Mouse (Mus musculus) heart, postnatal 14 days (tissue): ENCODE data around the gene Daam2. TPM values are rescaled to one million over a fixed set of nuclear protein-coding genes. Genes with fewer than 3 reads are reported as not detected.
A peak's percentile ranks its signal among the peaks of the same experiment; 100 is the strongest.

Experiments
- DNase-seq, 2 experiments: peaks; one replicate each; pipeline ENCODE4 v3.0.0; 2021 to 2022
- intact Hi-C: fragments of 180-260 bp; cut with DNase I; formaldehyde crosslinking; loops from one replicate; pipeline ENCODE4 v1.15.1; 2025
- long read RNA-seq, 2 experiments: library from polyadenylated mRNA; stranded (forward); transcript quantifications; one replicate each; pipeline ENCODE4 v2.0.0; 2021
- total RNA-seq, 2 experiments: library from RNA; stranded (reverse); gene quantifications; 2 replicates each; pipeline ENCODE4 v1.2.3; 2021

The Daam2 gene
- 10 to 100 TPM; 10.6 to 13.0 TPM for total RNA-seq
- long read RNA-seq, experiment 1 = 0 reads
- long read RNA-seq, experiment 2, partial matches to known transcripts = 1 of 5 reads
- long read RNA-seq, experiment 2, other reads (novel, unspliced or antisense) = 4 of 5 reads

- intact Hi-C loops = loop anchor here (5.0 kb wide), 1 partner anchor 97 kb away; no protein-coding TSS in a partner anchor
- peak; percentile 84 for DNase-seq
Observed at GRCm38 (mm10) chr17:49563830-49564470, at the start of gene Daam2. Gene Daam2 (minus strand): TSS chr17:49564343.

GRCm38 (mm10) chr17:49610296-49610695 lies 46.2 kb upstream of the Daam2 start:
- no peak for DNase-seq
- intact Hi-C loops = no loop called here

- intact Hi-C loops = no loop called here
- no peak for DNase-seq
Observed at GRCm38 (mm10) chr17:49607351-49608027, 43.3 kb upstream of the Daam2 start.

DNA sequence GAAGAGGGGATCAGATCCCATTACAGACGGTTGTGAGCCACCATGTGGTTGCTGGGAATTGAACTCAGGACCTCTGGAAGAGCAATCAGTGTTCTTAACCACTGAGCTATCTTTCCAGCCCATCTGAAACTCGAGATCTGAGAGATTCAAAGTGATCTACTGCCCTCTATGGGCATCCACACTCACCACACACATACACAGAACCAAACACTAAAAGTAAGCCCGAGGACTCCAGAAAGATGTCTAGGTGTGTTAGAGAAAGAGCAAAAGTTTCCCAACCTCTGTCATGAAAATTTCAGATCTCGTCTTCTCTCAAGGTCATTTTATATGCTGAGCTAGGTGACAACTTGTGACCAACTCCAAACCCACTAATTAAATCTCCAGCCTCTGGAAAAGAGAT lies 41.3 kb upstream of the Daam2 start:
- DNase-seq = no peak
- intact Hi-C loops = no loop called here

DNA sequence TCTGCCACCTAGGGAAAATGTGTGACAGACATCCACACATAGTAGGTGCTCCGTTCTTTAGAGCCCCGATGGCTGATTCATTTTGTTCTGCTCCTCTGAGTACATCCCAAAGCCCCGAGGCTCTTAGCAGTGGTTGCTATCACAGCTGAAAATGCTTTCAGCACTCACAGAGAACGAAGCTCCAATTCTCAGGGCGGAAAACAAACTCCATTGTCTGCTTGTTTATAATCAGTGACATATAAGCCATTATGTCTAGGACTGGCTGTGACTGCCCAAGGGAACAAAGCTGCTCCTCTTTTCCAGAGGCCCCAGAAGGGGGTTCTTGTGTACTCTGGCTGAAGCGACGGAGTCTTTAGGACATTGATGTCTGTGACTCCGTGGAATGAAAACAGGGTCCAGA lies 25.9 kb upstream of the Daam2 start:
- intact Hi-C loops = no loop called here

DNA sequence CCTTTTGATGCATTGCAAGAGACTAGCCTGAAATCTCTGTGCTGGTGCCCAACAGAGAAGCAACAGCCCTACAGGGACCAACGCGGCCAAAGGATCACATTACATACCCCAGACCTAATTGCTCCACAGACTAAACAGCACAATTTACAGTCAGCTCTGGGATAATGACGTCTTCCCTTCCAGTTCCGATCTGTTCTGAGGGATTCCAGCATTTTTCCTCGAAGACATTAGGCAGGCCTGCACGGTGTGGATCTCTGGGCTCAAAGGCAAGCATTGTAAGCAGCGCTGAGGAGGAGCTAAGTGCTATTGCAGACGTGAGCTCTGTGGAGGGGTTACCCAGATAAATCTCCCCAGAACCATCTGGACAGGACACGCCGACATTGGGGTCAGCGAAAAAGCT lies 18.3 kb upstream of the Daam2 start:
- intact Hi-C loops = no loop called here

More for the DNA sequence above, 25.9 kb upstream of the Daam2 start:
- DNase-seq = no peak

GRCm38 (mm10) chr17:49577321-49577720 lies 13.2 kb upstream of the Daam2 start:
- no peak for DNase-seq
- intact Hi-C loops = no loop called here

More for the DNA sequence above, 18.3 kb upstream of the Daam2 start:
- DNase-seq = no peak

DNA sequence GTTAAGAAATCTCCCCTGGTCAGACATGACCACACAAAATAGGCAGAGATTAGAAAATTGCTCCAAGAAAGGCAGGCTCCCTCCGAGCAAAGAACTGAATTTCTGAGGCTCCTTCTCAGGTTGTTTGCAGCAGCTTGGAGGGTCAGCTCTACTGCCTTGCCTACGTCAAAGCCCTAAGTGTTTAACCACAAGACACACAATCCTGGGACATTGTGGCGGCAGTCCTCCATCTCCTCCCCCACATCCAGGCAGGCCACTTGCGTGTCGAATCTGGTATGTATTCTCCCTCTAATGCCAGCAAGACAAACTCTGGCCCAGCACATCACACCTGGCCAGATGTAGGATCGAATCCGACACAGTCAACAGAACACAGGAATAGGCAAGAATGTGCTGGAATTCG lies 4.6 kb upstream of the Daam2 start:
- no peak for DNase-seq
- intact Hi-C loops = no loop called here

DNA sequence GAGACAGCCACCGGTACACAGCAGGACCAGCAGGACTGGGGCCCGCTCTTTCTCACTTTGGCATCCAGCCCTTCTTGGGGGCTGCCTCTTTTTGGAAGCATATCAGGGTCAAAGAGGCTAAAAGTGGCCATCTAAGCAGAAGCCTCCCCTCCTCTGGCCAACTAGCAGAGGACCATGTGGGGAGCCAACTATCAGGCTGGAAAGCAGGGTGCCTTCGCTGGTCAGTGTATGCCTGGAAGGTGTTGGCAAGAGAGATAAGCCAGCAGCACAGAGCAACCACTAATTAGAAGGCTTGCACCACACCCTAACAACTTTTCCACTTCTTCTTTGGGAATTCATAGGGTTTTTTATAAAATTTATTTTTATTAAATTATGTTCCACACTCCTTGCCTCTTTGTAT lies 346 bp upstream of the Daam2 start:
- DNase-seq = no peak
- intact Hi-C loops = loop anchor here (5.0 kb wide), 1 partner anchor 97 kb away; no protein-coding TSS in a partner anchor

DNA sequence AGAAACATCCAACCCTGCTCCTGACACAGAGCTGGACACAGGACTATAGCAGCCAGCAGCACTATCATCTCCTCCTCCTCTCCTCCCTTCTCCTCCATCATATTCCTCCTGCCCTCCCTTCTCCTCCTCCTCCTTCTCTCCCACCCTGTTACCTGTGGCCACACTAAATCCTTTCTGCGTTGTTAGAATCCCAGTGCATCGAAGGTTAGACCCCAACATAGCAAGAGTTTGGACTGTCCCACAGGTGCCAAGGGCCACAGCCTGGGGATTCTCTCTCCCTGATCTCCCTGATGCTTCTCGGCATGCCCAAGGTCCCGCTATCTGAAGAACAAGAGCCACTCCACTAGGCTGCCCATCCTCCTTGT lies 745 bp downstream of the Daam2 start:
- DNase-seq = no peak
- intact Hi-C loops = loop anchor here (5.0 kb wide), 1 partner anchor 96 kb away; no protein-coding TSS in a partner anchor

DNA sequence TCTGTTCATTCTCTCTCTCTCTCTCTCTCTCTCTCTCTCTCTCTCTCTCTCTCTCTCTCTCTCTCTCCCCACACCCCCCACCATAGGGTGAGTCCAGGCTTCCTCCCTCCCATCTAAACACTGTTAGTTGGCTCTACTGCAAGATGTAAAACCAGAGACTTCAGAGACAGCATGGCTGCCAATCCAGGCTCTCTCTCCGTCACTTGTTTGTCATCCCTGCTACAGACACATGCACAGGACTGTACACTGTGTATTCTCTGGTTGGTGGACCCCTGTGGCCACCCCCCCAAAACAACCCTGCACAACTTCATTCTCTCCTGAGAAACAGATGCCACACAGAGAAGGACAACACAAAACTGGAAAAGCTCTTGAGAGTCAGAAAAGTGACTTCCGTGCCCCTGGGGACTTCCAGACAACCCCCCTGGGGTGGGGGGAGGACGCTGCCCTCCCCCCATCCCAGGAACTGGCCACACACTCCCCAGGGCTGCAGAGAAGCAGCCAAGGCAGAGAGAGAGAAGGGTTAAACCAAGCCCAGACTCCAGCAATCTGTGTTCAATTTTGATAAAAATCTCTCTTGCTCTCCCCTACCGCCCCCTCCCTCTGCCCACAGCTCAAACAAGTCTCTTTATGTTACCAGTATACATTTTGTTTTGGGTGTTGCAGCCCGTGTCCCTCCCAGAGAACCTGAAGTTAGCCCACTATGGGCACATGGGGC lies 1.3 kb downstream of the Daam2 start:
- intact Hi-C loops = loop anchor here (5.0 kb wide), 1 partner anchor 96 kb away; no protein-coding TSS in a partner anchor
- no peak for DNase-seq

GRCm38 (mm10) chr17:49561985-49562384 lies 2.2 kb downstream of the Daam2 start:
- intact Hi-C loops = loop anchor here (5.0 kb wide), 1 partner anchor 95 kb away; no protein-coding TSS in a partner anchor
- DNase-seq = no peak

DNA sequence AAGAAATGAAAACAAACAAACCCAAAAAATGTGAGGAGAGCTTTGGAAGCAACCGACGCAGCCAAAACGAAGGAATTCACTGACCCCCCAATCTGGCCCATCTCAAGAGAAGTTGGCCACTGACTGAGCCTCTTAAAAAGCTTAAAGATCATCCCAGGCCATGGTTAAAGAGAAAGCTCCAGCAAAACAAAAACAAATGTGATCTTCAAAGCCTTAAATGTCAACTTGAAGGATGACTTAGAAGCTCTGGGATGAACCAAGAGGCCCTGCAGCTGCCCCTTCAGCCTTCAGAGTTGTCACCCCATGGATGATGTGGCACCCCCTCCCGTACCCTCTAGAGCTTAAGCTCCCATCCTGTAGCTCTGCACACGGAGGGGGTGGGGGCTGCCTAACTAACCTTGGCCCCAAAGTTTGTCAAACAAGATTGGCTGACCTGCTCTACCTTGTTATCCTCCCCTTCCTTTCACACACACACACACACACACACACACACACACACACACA lies 4.3 kb downstream of the Daam2 start:
- intact Hi-C loops = loop anchor here (5.0 kb wide), 1 partner anchor 93 kb away; no protein-coding TSS in a partner anchor
- DNase-seq = no peak

DNA sequence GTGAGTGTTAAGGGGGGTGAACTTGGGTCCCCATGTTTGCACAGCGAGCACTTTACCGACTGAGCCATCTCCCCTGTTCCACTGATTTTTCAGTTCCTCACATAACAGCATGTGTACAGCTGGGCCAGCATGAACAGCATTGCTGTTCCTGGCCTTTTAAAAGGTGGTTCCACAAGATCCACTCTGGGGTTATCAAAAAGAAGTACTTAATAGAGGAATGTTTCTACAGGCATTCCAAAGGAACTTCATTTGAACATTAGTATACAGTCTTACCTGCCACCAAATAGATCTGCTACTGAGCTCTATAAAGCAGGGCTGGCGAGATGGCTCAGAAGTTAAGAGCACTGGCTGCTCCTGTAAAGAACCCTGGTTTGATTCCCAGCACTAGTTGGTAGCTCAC lies 8.0 kb downstream of the Daam2 start:
- intact Hi-C loops = no loop called here
- no peak for DNase-seq

DNA sequence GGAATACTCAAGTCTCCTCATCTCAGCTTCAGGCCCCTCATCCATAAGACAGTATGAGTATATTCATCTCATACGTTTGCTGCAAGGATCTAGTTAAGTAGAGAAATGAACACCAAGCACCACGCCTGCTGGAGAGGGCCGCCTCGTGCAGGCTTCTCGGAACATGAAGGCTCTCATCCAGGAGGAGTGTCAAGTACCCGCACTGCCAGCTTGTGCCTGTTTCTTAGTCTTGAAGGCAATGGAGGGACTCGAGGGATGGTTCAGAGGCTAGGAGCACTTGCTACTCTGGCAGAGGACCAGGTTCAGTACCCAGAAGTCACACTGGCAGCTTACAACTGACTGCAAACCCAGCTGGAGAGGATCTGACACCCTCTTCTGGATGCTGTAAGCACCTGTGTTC lies 12.2 kb downstream of the Daam2 start:
- intact Hi-C loops = no loop called here

GRCm38 (mm10) chr17:49551465-49551864 lies 12.7 kb downstream of the Daam2 start:
- intact Hi-C loops = no loop called here
- no peak for DNase-seq

More for the DNA sequence above, 12.2 kb downstream of the Daam2 start:
- DNase-seq = no peak

DNA sequence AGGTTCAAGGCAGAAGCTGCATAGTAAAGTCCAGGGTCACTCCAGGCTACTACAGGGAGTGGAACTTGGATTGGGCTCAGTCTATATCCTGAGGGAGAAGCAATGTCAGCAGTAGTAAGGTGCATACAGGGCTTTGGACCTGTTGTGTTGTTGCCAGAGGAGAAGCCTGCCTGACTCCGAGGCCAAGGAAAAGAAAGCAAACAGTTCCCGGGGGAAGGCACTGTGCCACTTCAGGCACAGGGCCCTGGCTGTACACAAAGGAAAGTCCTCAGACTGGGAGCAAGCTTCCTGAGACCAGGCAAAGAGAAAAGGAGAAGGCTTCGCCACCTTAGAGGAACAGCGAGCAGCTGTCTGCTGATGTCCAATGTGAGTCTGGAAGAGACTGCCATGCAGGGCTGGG lies 18.1 kb downstream of the Daam2 start:
- intact Hi-C loops = no loop called here
- DNase-seq = no peak

DNA sequence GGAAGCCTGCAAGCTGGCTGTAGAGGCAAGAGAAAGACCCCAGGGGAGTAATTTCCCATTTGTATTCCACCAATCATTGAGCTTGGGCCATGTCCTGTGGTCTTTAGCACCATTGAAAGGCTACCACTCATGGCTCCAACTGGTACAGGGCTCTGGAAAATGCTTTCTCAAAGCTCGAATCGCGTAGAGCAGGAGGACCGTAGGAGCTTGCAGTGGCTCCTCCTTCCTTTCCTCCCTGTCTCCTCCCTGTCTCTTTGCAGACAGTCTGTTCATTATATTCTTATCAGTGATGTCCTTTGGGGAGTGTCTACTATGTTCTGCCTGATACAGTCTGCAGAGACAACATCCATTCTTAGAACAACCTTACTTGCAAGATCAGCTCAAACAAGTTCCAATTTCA lies 18.7 kb downstream of the Daam2 start:
- no peak for DNase-seq
- intact Hi-C loops = no loop called here

GRCm38 (mm10) chr17:49544561-49544960 lies 19.6 kb downstream of the Daam2 start:
- DNase-seq = no peak
- intact Hi-C loops = no loop called here

GRCm38 (mm10) chr17:49540706-49541105 lies 23.4 kb downstream of the Daam2 start:
- DNase-seq = no peak
- intact Hi-C loops = no loop called here

DNA sequence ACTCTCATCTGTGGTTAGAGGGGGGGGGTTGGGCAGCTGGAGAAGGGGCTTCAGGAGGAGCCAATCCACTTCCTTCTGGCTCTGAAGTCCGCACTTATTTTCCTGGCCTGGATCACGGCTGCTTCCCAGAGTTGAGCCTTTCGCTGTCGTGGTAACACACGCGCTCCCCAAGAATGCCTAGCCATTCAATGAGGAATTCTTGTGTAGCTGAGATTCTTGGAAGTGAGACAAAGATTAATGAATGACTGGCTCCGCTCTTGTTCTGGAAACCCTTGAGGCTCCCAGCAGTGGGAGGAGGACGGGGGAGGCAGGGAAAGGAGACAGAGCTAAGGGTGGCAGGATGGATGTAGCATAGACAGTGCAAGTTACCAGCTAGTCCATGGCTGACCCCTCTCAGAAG lies 24.9 kb downstream of the Daam2 start:
- intact Hi-C loops = no loop called here
- DNase-seq = peak in 1 of 2 experiments; percentile 27
